Mouse (Mus musculus) heart, embryonic 16.5 days (tissue): ENCODE data around the gene Olfr780. TPM values are rescaled to one million over a fixed set of nuclear protein-coding genes. Genes with fewer than 3 reads are reported as not detected.
"Not testable (repeated sequence)": the region's sequence is repeated elsewhere in the genome, so short reads cannot be mapped to it uniquely, and the experiment has no call there.

Experiments used
- ATAC-seq: fragments of 200-750 bp; cut with Nextera tagmentation; replicated peaks from 2 replicates; pipeline ENCODE4 v1.8.0; 2017; ENCODE audit warnings: moderate number of reproducible peaks; ENCODE audit not compliant: insufficient read depth, low FRiP score; ENCODE audit errors: extremely low read depth
- H3K27ac ChIP-seq: fragments of 300-500 bp; sonication (generic); 2 replicates; pipeline ENCODE4 v1.5.1; 2014; ENCODE audit warnings: mild to moderate bottlenecking, low read length, control low read depth, moderate library complexity
- H3K27me3 ChIP-seq: fragments of 300-500 bp; sonication (generic); 2 replicates; pipeline ENCODE4 v1.6.1; 2014; ENCODE audit warnings: low read length, mixed read lengths; ENCODE audit not compliant: control insufficient read depth, insufficient read depth
- H3K36me3 ChIP-seq: fragments of 300-500 bp; sonication (generic); 2 replicates; pipeline ENCODE4 v1.6.1; 2014; ENCODE audit not compliant: control insufficient read depth, insufficient read depth
- H3K4me1 ChIP-seq: fragments of 300-500 bp; sonication (generic); 2 replicates; pipeline ENCODE4 v1.6.1; 2014; ENCODE audit warnings: low read length, mixed read lengths; ENCODE audit not compliant: control insufficient read depth, insufficient read depth
- H3K4me2 ChIP-seq: fragments of 300-500 bp; sonication (generic); 2 replicates; pipeline ENCODE4 v1.6.1; 2014; ENCODE audit warnings: low read depth, mild to moderate bottlenecking, control low read depth, low read length
- H3K4me3 ChIP-seq: fragments of 300-500 bp; sonication (generic); 2 replicates; pipeline ENCODE4 v1.5.1; 2014; ENCODE audit warnings: mild to moderate bottlenecking, control low read depth, low read length
- H3K9ac ChIP-seq: fragments of 300-500 bp; sonication (generic); 2 replicates; pipeline ENCODE4 v1.6.1; 2014; ENCODE audit warnings: low read length, control low read depth
- H3K9me3 ChIP-seq: fragments of 300-500 bp; sonication (generic); replicated peaks from 2 replicates; pipeline ENCODE4 v1.6.1; 2016; ENCODE audit warnings: low read length; ENCODE audit not compliant: control insufficient read depth
- WGBS: fragments of 180-500 bp; shearing (Covaris S2); extraction: QIAGEN DNeasy Blood & Tissue Kit; methylation state at CpG from one replicate; pipeline ENCODE4 v1.1.7; 2014; 5-methylcytosine and 5-hydroxymethylcytosine counted together
- polyA plus RNA-seq: library from polyadenylated mRNA; unstranded; fragments of >200 nt; fragmentation: Nextera tagmentation; extraction: Ambion mirVana; gene quantifications from 2 replicates; pipeline ENCODE4 v1.2.1, GENCODE M21; 2015

The Olfr780 gene
- not detected in 2 replicates for polyA plus RNA-seq

DNA sequence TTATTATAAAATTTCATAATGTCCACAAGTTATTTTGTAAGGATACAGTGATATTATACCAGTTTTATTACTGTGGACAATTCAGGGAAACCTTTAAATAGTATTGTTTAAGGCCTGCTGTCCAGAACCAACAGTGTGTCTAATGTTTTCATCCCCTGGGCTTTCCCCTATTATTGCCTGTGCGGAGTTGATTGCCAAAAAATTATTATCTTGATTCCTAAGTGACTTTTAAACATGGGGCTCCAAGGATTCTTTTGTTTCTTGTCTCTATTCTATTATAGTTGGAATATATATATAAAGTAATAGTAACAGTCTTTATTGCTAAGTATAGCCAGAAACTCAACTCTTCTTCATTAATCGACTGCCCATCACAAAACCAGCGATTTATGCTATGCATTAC lies at the start of gene Olfr780:
TSS of gene Olfr780 (plus strand) at position 301 of the 400 bp plus-strand sequence.
- Histone ChIP-seq H3K9me3 (no peaks in the 10 kb centered on the region), H3K4me1 (no peaks in the 10 kb centered on the region), H3K36me3 (no peaks in the 10 kb centered on the region), H3K4me2 (no peak within 1 kb of the TSS), H3K27ac (no peak within 1 kb of the TSS), H3K27me3 (no peaks in the 10 kb centered on the region), H3K9ac (no peak within 1 kb of the TSS), H3K4me3 (no peak within 1 kb of the TSS)
- ATAC-seq = no peak
- WGBS = 70% methylated on average over 3 of the region's 3 CpGs

DNA sequence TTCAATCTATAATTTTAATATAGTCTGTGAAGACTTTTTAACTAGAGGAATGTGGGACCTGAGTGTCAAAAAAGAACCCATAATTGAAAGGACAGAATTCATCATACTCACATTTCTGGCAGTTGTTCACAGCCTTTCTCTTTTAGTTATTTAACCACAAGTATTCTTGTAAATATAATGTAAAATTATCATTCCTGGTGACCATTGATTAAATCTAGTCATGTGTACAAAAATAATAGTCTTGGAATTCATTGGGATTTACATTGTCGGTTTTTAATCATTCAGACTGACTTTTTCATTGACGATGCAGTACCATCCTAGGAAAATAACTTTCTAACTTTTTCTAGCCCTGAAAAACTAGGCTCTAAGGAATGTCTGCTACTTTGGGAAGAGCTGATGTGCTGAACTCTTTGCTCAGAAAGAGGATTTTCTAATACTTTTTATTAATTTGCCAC lies 46.8 kb upstream of the Olfr780 start, which contains the start of gene Olfr777:
TSS of gene Olfr777 (minus strand) at position 405 of the 455 bp plus-strand sequence.
- 87% methylated on average over 2 of the region's 2 CpGs for WGBS
- H3K27ac ChIP-seq = no peak within 1 kb of the TSS

DNA sequence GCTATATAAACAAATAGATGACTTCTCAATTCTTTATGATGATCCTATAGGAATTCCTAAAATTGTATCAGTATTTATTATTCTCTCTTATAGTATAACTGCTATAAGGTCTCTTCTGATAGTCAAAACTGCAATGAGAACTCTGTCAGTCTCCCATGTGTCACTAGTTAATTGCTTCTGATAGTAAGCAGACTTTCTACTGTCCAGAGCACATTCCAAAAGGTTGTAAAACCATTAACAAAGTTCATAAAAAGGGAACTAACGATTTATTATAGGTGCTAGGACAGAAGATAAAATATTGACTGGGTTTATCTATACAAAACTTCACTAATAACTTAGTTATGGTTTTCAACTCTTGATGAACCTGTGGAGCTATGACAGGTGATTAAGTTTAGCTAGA lies 4.9 kb upstream of the Olfr780 start:
- not testable (repeated sequence) for H3K36me3 ChIP-seq, H3K9me3 ChIP-seq, H3K4me3 ChIP-seq, H3K9ac ChIP-seq, H3K4me1 ChIP-seq, H3K27me3 ChIP-seq, H3K4me2 ChIP-seq, ATAC-seq, H3K27ac ChIP-seq
- 32% methylated on average over 1 of the region's 1 CpGs for WGBS

More for the DNA sequence above, 46.8 kb upstream of the Olfr780 start, which contains the start of gene Olfr777:
- Histone ChIP-seq H3K9me3 (no peaks in the 10 kb centered on the region), H3K4me2 (no peak within 1 kb of the TSS), H3K36me3 (no peaks in the 10 kb centered on the region), H3K4me3 (no peak within 1 kb of the TSS), H3K9ac (no peak within 1 kb of the TSS), H3K4me1 (no peaks in the 10 kb centered on the region), H3K27me3 (no peaks in the 10 kb centered on the region)
- ATAC-seq = no peak

DNA sequence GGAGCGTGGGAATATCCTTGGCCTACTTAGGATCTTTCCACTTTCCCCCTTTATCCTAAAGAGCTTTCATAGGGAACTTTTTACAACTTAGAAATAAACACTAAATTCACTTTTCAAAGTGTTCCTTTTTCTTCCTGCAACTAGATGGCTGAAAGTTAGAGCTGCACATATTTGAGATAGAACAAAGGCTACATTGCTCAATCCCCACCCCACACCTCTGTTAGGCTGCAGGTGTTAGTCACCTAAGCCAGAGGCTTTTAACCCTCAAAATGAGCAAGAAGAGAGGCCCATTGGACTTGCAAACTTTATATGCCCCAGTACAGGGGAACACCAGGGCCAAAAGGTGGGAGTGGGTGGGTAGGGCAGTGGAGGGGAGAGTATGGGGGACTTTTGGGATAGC lies 4.4 kb upstream of the Olfr780 start:
- H3K36me3 ChIP-seq, H3K27me3 ChIP-seq, H3K4me3 ChIP-seq, H3K4me2 ChIP-seq, H3K9ac ChIP-seq, ATAC-seq, H3K4me1 ChIP-seq, H3K9me3 ChIP-seq, H3K27ac ChIP-seq: not testable (repeated sequence)
- no CpG with 5 or more reads among the region's 1 CpGs for WGBS

DNA sequence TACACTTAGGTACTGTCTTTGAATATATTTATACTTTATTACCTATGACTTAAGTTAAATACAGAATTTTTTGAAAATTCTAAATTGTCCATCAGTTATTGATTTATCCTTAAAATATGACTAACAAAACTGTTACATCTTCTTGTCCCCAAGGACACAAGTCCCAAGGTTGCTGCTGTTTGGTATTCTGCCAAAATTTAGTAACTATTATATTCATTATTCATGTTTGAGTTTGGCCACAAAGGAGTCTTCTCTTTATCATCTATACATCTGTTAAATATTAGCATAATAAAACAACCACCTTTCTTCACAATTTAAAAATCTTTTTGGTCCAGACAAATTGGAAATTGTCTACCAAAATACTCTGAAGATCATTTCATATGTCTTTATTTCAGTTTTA lies 10.6 kb downstream of the Olfr780 start, which contains the start of gene Olfr781:
TSS of gene Olfr781 (plus strand) at position 301 of the 400 bp plus-strand sequence.
- Histone ChIP-seq H3K9ac (no peak within 1 kb of the TSS), H3K9me3 (peaks cover 2% of the 10 kb centered on the region; the same call in 1 of the 2 replicates), H3K27me3 (no peaks in the 10 kb centered on the region), H3K4me3 (no peak within 1 kb of the TSS), H3K4me2 (no peak within 1 kb of the TSS), H3K4me1 (no peaks in the 10 kb centered on the region), H3K27ac (no peak within 1 kb of the TSS), H3K36me3 (no peaks in the 10 kb centered on the region)
- ATAC-seq = no peak

DNA sequence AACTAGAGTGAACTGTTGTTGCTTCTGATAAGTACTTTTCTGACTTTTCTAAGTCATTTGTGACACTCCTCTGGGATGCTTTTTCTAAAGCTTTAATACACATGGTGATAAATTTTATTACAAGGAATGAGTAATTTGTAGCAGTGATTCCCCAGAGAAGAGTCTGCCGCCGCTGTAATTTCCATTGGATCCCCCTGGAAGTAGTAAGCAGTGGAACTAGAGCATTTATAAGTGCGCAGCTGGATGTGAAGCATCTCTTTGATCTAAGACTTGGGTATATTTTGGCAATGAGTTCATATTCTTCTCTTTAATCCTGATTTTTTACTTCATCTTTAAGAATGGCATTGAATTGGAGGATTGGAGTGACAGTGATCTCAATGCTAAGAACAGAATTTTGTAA lies 30.6 kb downstream of the Olfr780 start, which contains the start of gene Olfr782:
TSS of gene Olfr782 (plus strand) at position 301 of the 400 bp plus-strand sequence.
- H3K27ac ChIP-seq = no peak within 1 kb of the TSS
- ATAC-seq = no peak
- H3K9me3 ChIP-seq = 0 out of 2 replicates have a peak, but pooled peaks cover 2% of the 10 kb centered on the region
- H3K4me3 ChIP-seq = no peak within 1 kb of the TSS
- 77% methylated on average over 3 of the region's 3 CpGs for WGBS
- no peaks in the 10 kb centered on the region for H3K36me3 ChIP-seq
- H3K27me3 ChIP-seq = no peaks in the 10 kb centered on the region
- no peaks in the 10 kb centered on the region for H3K4me1 ChIP-seq
- no peak within 1 kb of the TSS for H3K9ac ChIP-seq
- no peak within 1 kb of the TSS for H3K4me2 ChIP-seq

DNA sequence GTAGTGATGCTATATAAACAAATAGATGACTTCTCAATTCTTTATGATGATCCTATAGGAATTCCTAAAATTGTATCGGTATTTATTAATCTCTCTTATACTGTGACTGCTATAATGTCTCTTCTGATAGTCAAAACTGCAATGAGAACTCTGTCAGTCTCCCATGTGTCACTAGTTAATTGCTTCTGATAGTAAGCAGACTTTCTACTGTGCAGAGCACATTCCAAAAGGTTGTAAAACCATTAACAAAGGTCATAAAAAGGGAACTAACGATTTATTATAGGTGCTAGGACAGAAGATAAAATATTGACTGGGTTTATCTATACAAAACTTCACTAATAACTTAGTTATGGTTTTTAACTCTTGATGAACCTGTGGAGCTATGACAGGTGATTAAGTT lies 34.6 kb downstream of the Olfr780 start:
- H3K27me3 ChIP-seq, H3K9ac ChIP-seq, H3K4me1 ChIP-seq, H3K4me3 ChIP-seq, H3K4me2 ChIP-seq, H3K27ac ChIP-seq, H3K36me3 ChIP-seq, H3K9me3 ChIP-seq, ATAC-seq: not testable (repeated sequence)
- WGBS = 63% methylated on average over 2 of the region's 2 CpGs

DNA sequence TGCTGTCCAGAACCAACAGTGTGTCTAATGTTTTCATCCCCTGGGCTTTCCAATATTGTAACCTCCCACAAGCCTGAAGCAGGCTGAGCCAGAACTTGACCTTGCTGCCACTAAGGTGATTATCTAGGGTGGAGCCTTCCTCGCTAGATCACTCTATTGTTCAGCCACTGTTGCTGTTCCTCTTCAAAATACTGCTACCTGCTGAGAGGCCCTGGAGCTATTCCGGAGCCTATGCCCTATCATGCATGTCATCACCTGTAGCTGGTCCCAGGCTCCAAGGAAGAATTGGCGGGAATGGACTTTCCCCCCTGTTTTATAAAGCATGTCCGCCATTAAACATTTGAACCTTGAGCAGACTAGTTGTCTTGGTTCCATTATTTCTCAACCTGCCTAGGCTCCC lies 38.6 kb downstream of the Olfr780 start:
- H3K4me1 ChIP-seq, H3K9me3 ChIP-seq, H3K36me3 ChIP-seq, ATAC-seq, H3K4me3 ChIP-seq, H3K27ac ChIP-seq, H3K4me2 ChIP-seq, H3K9ac ChIP-seq, H3K27me3 ChIP-seq: not testable (repeated sequence)
- WGBS = 74% methylated on average over 4 of the region's 4 CpGs

DNA sequence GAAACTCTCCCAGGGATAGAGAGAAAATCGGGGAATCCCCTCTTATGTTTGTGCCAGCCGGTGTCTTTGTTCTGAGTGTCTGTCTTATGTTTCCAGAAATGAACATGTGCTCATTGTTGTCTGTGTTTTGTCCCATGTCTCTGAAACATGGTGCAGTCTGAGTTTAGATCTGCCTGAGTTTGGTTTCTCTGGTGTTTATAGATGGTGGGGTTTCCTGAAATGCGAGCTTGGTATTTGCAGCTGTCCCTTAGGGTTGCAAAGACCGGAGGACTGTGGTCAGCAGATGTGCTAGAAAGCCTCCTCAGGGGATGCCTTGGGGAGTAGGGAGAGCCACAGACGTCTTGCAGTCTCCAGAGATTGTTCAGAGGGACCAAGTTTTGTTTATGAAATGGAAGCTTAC lies 39.4 kb downstream of the Olfr780 start:
- H3K9ac ChIP-seq = no peak overlapping the region
- 71% methylated on average over 5 of the region's 5 CpGs for WGBS
- 0 out of 2 replicates have a peak, but pooled peaks cover 5% of the 10 kb centered on the region for H3K9me3 ChIP-seq
- H3K4me2 ChIP-seq = no peak overlapping the region
- no peak overlapping the region for H3K4me3 ChIP-seq
- no peaks in the 10 kb centered on the region for H3K4me1 ChIP-seq
- H3K27ac ChIP-seq = no peak overlapping the region
- no peaks in the 10 kb centered on the region for H3K27me3 ChIP-seq
- ATAC-seq = no peak
- no peaks in the 10 kb centered on the region for H3K36me3 ChIP-seq
